Mouse (Mus musculus) MEL (cell line): ENCODE measurements at regions not wholly inside any gene's neighbourhood (a gene's known extent, or its start where the extent isn't known, plus 50 kb on each side); places are given as distances from the start of the nearest gene placed in this dataset.

Source experiments
- DNase-seq: peaks from one replicate; pipeline ENCODE4 v3.0.0; 2011; ENCODE audit warnings: low read depth, low spot score
- H3K27ac ChIP-seq: 2 replicates; pipeline ENCODE4 v1.5.1; 2012; ENCODE audit warnings: low read depth, mild to moderate bottlenecking, control low read depth, low read length, moderate library complexity; ENCODE audit not compliant: control insufficient read depth
- H3K27me3 ChIP-seq, 2 experiments: fragments of 150-350 bp in 1 of 2; sonication (generic) in 1 of 2; 2 replicates each; pipeline ENCODE4 v1.6.1; 2012; ENCODE audit warnings: low read length in 2 of 2, mild to moderate bottlenecking in 2 of 2, improper control_type of control experiment in 1 of 2, moderate library complexity in 1 of 2; ENCODE audit not compliant: insufficient read depth in 2 of 2, control insufficient read depth in 1 of 2
- H3K36me3 ChIP-seq, 2 experiments: 2 replicates each; pipeline ENCODE4 v1.6.1; 2012 to 2014; ENCODE audit warnings: low read length in 2 of 2, improper control_type of control experiment in 1 of 2, inconsistent platforms in 1 of 2, mild to moderate bottlenecking in 1 of 2; ENCODE audit not compliant: insufficient read depth in 2 of 2, control insufficient read depth in 1 of 2
- H3K4me1 ChIP-seq, 2 experiments: fragments of 150-350 bp in 1 of 2; sonication (generic) in 1 of 2; 2 replicates each; pipeline ENCODE4 v1.6.1; 2012; ENCODE audit warnings: low read length in 2 of 2, improper control_type of control experiment in 1 of 2, mild to moderate bottlenecking in 1 of 2; ENCODE audit not compliant: insufficient read depth in 2 of 2, control insufficient read depth in 1 of 2
- H3K4me3 ChIP-seq, 2 experiments: fragments of 150-350 bp in 1 of 2; sonication (generic) in 1 of 2; 2 replicates each; pipeline ENCODE4 v1.5.1; 2012; ENCODE audit warnings: low read depth in 2 of 2, low read length in 2 of 2, mild to moderate bottlenecking in 2 of 2, moderate library complexity in 2 of 2, control low read depth in 1 of 2, improper control_type of control experiment in 1 of 2; ENCODE audit not compliant: control insufficient read depth in 1 of 2, insufficient read depth in 1 of 2
- H3K79me2 ChIP-seq: 2 replicates; pipeline ENCODE4 v1.6.1; 2012; ENCODE audit warnings: mild to moderate bottlenecking, low read length, moderate library complexity; ENCODE audit not compliant: control insufficient read depth, poor library complexity, insufficient read depth
- H3K9ac ChIP-seq: 2 replicates; pipeline ENCODE4 v1.6.1; 2012; ENCODE audit warnings: low read depth, mild to moderate bottlenecking, control low read depth, low read length, moderate library complexity; ENCODE audit not compliant: control insufficient read depth, poor library complexity, severe bottlenecking
- H3K9me3 ChIP-seq: fragments of 150-350 bp; sonication (generic); replicated peaks from 2 replicates; pipeline ENCODE4 v1.6.1; 2012; ENCODE audit warnings: mild to moderate bottlenecking, low read length, improper control_type of control experiment, moderate library complexity; ENCODE audit not compliant: insufficient read depth
- BHLHE40 ChIP-seq: IDR thresholded peaks from 2 replicates; pipeline ENCODE4 v1.6.1; 2012; ENCODE audit warnings: low read depth, mild to moderate bottlenecking, inconsistent platforms, low read length, improper control_type of control experiment, borderline replicate concordance
- CHD1 ChIP-seq: IDR thresholded peaks from 2 replicates; pipeline ENCODE4 v1.6.1; 2012; ENCODE audit warnings: low read depth, mild to moderate bottlenecking, inconsistent platforms, low read length, improper control_type of control experiment
- CHD2 ChIP-seq: IDR thresholded peaks from 2 replicates; pipeline ENCODE4 v1.6.1; 2011; ENCODE audit warnings: low read length, improper control_type of control experiment
- CTCF ChIP-seq, 3 experiments: IDR thresholded peaks in 2 of 3; conservative IDR thresholded peaks in 1 of 3; 2 replicates each; pipeline ENCODE4 v1.5.1; 2011 to 2012; ENCODE audit warnings: low read length in 3 of 3, low read depth in 2 of 3, mild to moderate bottlenecking in 2 of 3, improper control_type of control experiment in 1 of 3, inconsistent platforms in 1 of 3, mixed read lengths in 1 of 3, moderate library complexity in 1 of 3; ENCODE audit not compliant: control insufficient read depth in 1 of 3, insufficient read depth in 1 of 3, poor library complexity in 1 of 3, severe bottlenecking in 1 of 3
- E2F4 ChIP-seq: IDR thresholded peaks from 2 replicates; pipeline ENCODE4 v1.6.1; 2011; ENCODE audit warnings: low read depth, low read length, improper control_type of control experiment, borderline replicate concordance
- ELF1 ChIP-seq: IDR thresholded peaks from 2 replicates; pipeline ENCODE4 v1.6.1; 2014; ENCODE audit warnings: low read depth, mild to moderate bottlenecking, inconsistent platforms, low read length, improper control_type of control experiment, moderate library complexity
- EP300 ChIP-seq, 2 experiments: IDR thresholded peaks; 2 replicates each; pipeline ENCODE4 v1.6.1; 2011; ENCODE audit warnings: improper control_type of control experiment in 2 of 2, low read length in 2 of 2, low read depth in 1 of 2, mild to moderate bottlenecking in 1 of 2
- ETS1 ChIP-seq: IDR thresholded peaks from 2 replicates; pipeline ENCODE4 v1.6.1; 2012; ENCODE audit warnings: low read depth, mild to moderate bottlenecking, inconsistent platforms, low read length, improper control_type of control experiment, moderate library complexity
- GABPA ChIP-seq: IDR thresholded peaks from 2 replicates; pipeline ENCODE4 v1.6.1; 2012; ENCODE audit warnings: low read depth, mild to moderate bottlenecking, inconsistent platforms, low read length, improper control_type of control experiment, moderate library complexity
- GATA1 ChIP-seq: IDR thresholded peaks from 2 replicates; pipeline ENCODE4 v1.6.1; 2011; ENCODE audit warnings: low read depth, low read length, improper control_type of control experiment
- HCFC1 ChIP-seq: IDR thresholded peaks from 2 replicates; pipeline ENCODE4 v1.6.1; 2012; ENCODE audit warnings: low read depth, mild to moderate bottlenecking, inconsistent platforms, low read length, improper control_type of control experiment, moderate library complexity
- JUND ChIP-seq: IDR thresholded peaks from 2 replicates; pipeline ENCODE4 v1.6.1; 2011; ENCODE audit warnings: low read depth, mild to moderate bottlenecking, improper control_type of control experiment, low read length
- KAT2A ChIP-seq: conservative IDR thresholded peaks from 2 replicates; pipeline ENCODE4 v1.6.1; 2012; ENCODE audit warnings: low read depth, low read length, improper control_type of control experiment, inconsistent platforms
- MAX ChIP-seq: IDR thresholded peaks from 2 replicates; pipeline ENCODE4 v1.6.1; 2011; ENCODE audit warnings: low read length, improper control_type of control experiment
- MAZ ChIP-seq: IDR thresholded peaks from 2 replicates; pipeline ENCODE4 v1.6.1; 2012; ENCODE audit warnings: low read depth, mild to moderate bottlenecking, inconsistent platforms, low read length, improper control_type of control experiment
- MEF2A ChIP-seq: IDR thresholded peaks from 2 replicates; pipeline ENCODE4 v1.6.1; 2014; ENCODE audit warnings: low read depth, mild to moderate bottlenecking, inconsistent platforms, low read length, improper control_type of control experiment; ENCODE audit not compliant: poor library complexity, insufficient replicate concordance, severe bottlenecking; ENCODE audit errors: extremely low read depth
- MYC ChIP-seq: IDR thresholded peaks from 2 replicates; pipeline ENCODE4 v1.6.1; 2011; ENCODE audit warnings: low read depth, mild to moderate bottlenecking, low read length, improper control_type of control experiment, moderate library complexity
- POLR2A ChIP-seq, 2 experiments: IDR thresholded peaks; 2 replicates each; pipeline ENCODE4 v1.6.1; 2011 to 2012; ENCODE audit warnings: low read length in 2 of 2, mild to moderate bottlenecking in 2 of 2, control low read depth in 1 of 2, improper control_type of control experiment in 1 of 2, low read depth in 1 of 2, moderate library complexity in 1 of 2; ENCODE audit not compliant: control insufficient read depth in 1 of 2, insufficient read depth in 1 of 2, poor library complexity in 1 of 2
- POLR2AphosphoS2 ChIP-seq: IDR thresholded peaks from 2 replicates; pipeline ENCODE4 v1.6.1; 2011; ENCODE audit warnings: low read length, improper control_type of control experiment
- RCOR1 ChIP-seq: IDR thresholded peaks from 2 replicates; pipeline ENCODE4 v1.6.1; 2012; ENCODE audit warnings: low read depth, mild to moderate bottlenecking, inconsistent platforms, low read length, improper control_type of control experiment
- TAL1 ChIP-seq: IDR thresholded peaks from 2 replicates; pipeline ENCODE4 v1.6.1; 2012; ENCODE audit warnings: mild to moderate bottlenecking, inconsistent platforms, low read length, moderate library complexity, mixed read lengths
- TBP ChIP-seq: IDR thresholded peaks from 2 replicates; pipeline ENCODE4 v1.8.0; 2011; ENCODE audit warnings: low read depth, low read length, improper control_type of control experiment
- TCF12 ChIP-seq: IDR thresholded peaks from 2 replicates; pipeline ENCODE4 v1.6.1; 2014; ENCODE audit warnings: low read depth, mild to moderate bottlenecking, inconsistent platforms, low read length, improper control_type of control experiment, moderate library complexity
- UBTF ChIP-seq: IDR thresholded peaks from 2 replicates; pipeline ENCODE4 v1.6.1; 2012; ENCODE audit warnings: low read depth, mild to moderate bottlenecking, inconsistent platforms, low read length, improper control_type of control experiment, moderate library complexity, borderline replicate concordance; ENCODE audit not compliant: insufficient read depth
- USF2 ChIP-seq, 2 experiments: IDR thresholded peaks; 2 replicates each; pipeline ENCODE4 v1.6.1; 2011 to 2012; ENCODE audit warnings: improper control_type of control experiment in 2 of 2, low read length in 2 of 2, borderline replicate concordance in 1 of 2, inconsistent platforms in 1 of 2, low read depth in 1 of 2, mild to moderate bottlenecking in 1 of 2; ENCODE audit not compliant: insufficient read depth in 1 of 2
- ZC3H11A ChIP-seq: IDR thresholded peaks from 2 replicates; pipeline ENCODE4 v1.6.1; 2012; ENCODE audit warnings: low read depth, mild to moderate bottlenecking, inconsistent platforms, low read length, improper control_type of control experiment
- ZNF384 ChIP-seq: IDR thresholded peaks from 2 replicates; pipeline ENCODE4 v1.6.1; 2012; ENCODE audit warnings: low read depth, mild to moderate bottlenecking, inconsistent platforms, low read length, improper control_type of control experiment

DNA sequence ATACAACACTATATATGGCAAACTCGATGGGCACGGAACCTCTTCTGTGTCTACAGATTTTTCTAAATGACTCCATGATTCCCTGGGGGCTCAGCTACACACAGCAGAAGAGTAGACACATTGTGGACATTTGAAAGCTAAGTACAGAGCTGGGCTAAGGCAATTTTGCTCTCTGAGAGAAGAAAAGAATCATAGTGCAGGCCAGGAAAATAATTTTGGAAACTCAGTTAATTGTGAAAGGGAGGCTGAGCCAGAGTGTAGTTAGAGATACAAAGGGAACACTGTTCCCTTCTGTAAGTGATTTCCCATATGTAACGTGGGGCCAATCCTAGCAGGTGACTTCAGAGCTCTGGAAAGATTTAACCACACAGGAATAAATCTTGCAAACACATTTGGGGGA lies 137.6 kb upstream of the Adgra3 start:
- Histone ChIP-seq H3K27me3 (no peaks in the 10 kb centered on the region), H3K79me2 (no peaks in the 10 kb centered on the region), H3K4me1 (no peaks in the 10 kb centered on the region), H3K27ac (no peak overlapping the region), H3K9ac (no peak overlapping the region), H3K4me3 (no peak overlapping the region), H3K9me3 (no peaks in the 10 kb centered on the region), H3K36me3 (no peaks in the 10 kb centered on the region)
- DNase-seq: no peak
- TF ChIP-seq TAL1 (no peak), JUND (no peak), MEF2A (no peak), BHLHE40 (no peak), UBTF (no peak), EP300 (IDR thresholded peaks at IDR 0.05; ENCODE audit: low read depth in 1 of 2, low read length in 2 of 2) (no peak), GATA1 (no peak), CHD1 (no peak), TBP (no peak), ELF1 (no peak), HCFC1 (no peak), ZNF384 (no peak), MYC (no peak)

- H3K9ac ChIP-seq: no peak overlapping the region
- no peaks in the 10 kb centered on the region for H3K27me3 ChIP-seq
- no peaks in the 10 kb centered on the region for H3K4me1 ChIP-seq
- H3K4me3 ChIP-seq: no peak overlapping the region
- no peaks in the 10 kb centered on the region for H3K36me3 ChIP-seq
- no peaks in the 10 kb centered on the region for H3K79me2 ChIP-seq
- H3K9me3 ChIP-seq: no peaks in the 10 kb centered on the region
- no peak for DNase-seq
- no peak overlapping the region for H3K27ac ChIP-seq
- TF ChIP-seq POLR2AphosphoS2 (no peak), CHD2 (no peak), CHD1 (no peak), USF2 (IDR thresholded peaks at IDR 0.05; ENCODE audit: borderline replicate concordance in 1 of 2, insufficient read depth in 1 of 2, low read depth in 1 of 2, low read length in 2 of 2) (no peak), BHLHE40 (no peak), MAZ (no peak), TBP (no peak), RCOR1 (no peak), ZC3H11A (no peak), TCF12 (no peak), POLR2A (IDR thresholded peaks at IDR 0.05; ENCODE audit: control insufficient read depth in 1 of 2, insufficient read depth in 1 of 2, low read depth in 1 of 2, low read length in 2 of 2, poor library complexity in 1 of 2) (no peak), GABPA (no peak), ELF1 (no peak), ETS1 (no peak), GATA1 (no peak), E2F4 (no peak), CTCF (IDR thresholded peaks at IDR 0.05 in 2 of 3, conservative IDR thresholded peaks at IDR 0.05 in 1 of 3; ENCODE audit: control insufficient read depth in 1 of 3, insufficient read depth in 1 of 3, low read depth in 2 of 3, low read length in 3 of 3, poor library complexity in 1 of 3, severe bottlenecking in 1 of 3) (no peak), KAT2A (no peak), MAX (no peak), ZNF384 (no peak)
Measured at GRCm38 (mm10) chr5:50195993-50196392, 137.2 kb upstream of the Adgra3 start.
